In the genomic region with DNA sequence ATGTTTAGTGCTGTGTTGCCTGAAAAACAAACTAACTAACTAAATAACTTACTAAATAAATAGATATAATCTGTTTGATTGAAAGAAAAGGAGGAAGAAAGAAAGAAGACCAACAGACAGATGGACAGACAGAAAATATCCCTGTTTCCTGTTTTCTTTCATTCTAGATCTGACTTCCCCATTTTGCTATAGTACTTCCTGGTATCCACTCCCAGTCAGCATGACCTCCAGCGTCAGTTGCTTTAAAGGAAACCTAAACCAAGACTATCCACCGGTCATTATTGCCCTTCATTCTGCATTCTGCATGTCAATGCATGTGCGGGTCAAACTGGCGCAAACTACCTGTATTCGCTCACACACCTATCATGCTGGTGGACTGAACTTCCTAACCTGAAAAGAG, we compare ENCODE assay signal across 26 mouse cellular contexts. TPM values are rescaled to one million over a fixed set of nuclear protein-coding genes. Genes with fewer than 3 reads are reported as not detected.
DNase-seq lines count a peak whose midpoint lies in the region; ATAC-seq and TF ChIP-seq lines count a peak whose summit lies in the region.
"Had no signal": no experiment of that assay in that cellular context is flagged by ENCODE, and none has a peak within 500 bp of the region (broad histone marks: within the 10 kb centered on the region; RNA-seq: fewer than 3 reads in every experiment).

No protein-coding gene starts in this region.

- ATAC-seq in granulocyte monocyte progenitor cell, adult 5-6 weeks (replicated peaks; ENCODE audit: poor library complexity, severe bottlenecking) = peak; percentile 95
- peak; percentile 87 for ATAC-seq in megakaryocyte, adult 5-6 weeks (ENCODE audit: poor library complexity, severe bottlenecking)
- no peak for ATAC-seq in frontal cortex, adult (ENCODE audit: low TSS enrichment)
- ATAC-seq in midbrain, embryonic 13.5 days = no peak
- ATAC-seq: activated CD4-positive, CD25-positive, alpha-beta regulatory T cell, adult 4 months; CD4-positive, CD25-positive, alpha-beta regulatory T cell, adult 4 months; forebrain, embryonic 13.5 days; forebrain, embryonic 15.5 days; forebrain, postnatal 0 days; Patski had no signal

- WGBS in midbrain, embryonic 13.5 days = 91% methylated on average over 5 of the region's 5 CpGs

- no peaks in the 10 kb centered on the region for H3K36me3 ChIP-seq in midbrain, embryonic 13.5 days
- H3K36me3 ChIP-seq: embryonic facial prominence, embryonic 10.5 days; embryonic facial prominence, embryonic 12.5 days; forebrain, embryonic 15.5 days; G1E had no signal

- H3K4me2 ChIP-seq in midbrain, embryonic 13.5 days (replicated peaks) = no peak overlapping the region
- H3K4me2 ChIP-seq: embryonic facial prominence, embryonic 12.5 days; forebrain, embryonic 13.5 days; forebrain, embryonic 15.5 days had no signal

- no peak overlapping the region for H3K9ac ChIP-seq in midbrain, embryonic 13.5 days (replicated peaks)
- H3K9ac ChIP-seq: embryonic facial prominence, embryonic 12.5 days; forebrain, embryonic 13.5 days; forebrain, embryonic 15.5 days; forebrain, postnatal 0 days had no signal

- no peak for DNase-seq in cerebellum, adult 18-20 months
- DNase-seq in left cerebral cortex, postnatal 36 days (ENCODE audit: low spot score in 2 of 2) = no peak
- DNase-seq: adrenal gland, adult 8-10 months; adrenal gland, postnatal 14 days; adrenal gland, postnatal 36 days; B cell, adult 2 months; cerebellum, adult 11 months; cerebellum, adult 2 months; cerebellum, adult 9-11 months; cerebellum, postnatal 14 days; cerebellum, postnatal 36 days; forebrain, postnatal 0 days had no signal

- intact Hi-C loops in left cerebral cortex, postnatal 36 days (cut with DNase I) = no loop called here

- no peak for TF ChIP-seq CTCF in bone marrow macrophage, adult 2 months (IDR thresholded peaks at IDR 0.05; ENCODE audit: low read depth, low read length)

- no peaks in the 10 kb centered on the region for H3K9me3 ChIP-seq in midbrain, embryonic 13.5 days
- H3K9me3 ChIP-seq: embryonic facial prominence, embryonic 10.5 days; embryonic facial prominence, embryonic 12.5 days; forebrain, embryonic 13.5 days; forebrain, embryonic 15.5 days had no signal

- no peaks in the 10 kb centered on the region for H3K27me3 ChIP-seq in midbrain, embryonic 13.5 days
- H3K27me3 ChIP-seq: CH12.LX; embryonic facial prominence, embryonic 12.5 days; forebrain, embryonic 13.5 days; forebrain, embryonic 15.5 days had no signal

- no peak overlapping the region for H3K4me3 ChIP-seq in bone marrow macrophage, adult 2 months (ENCODE audit: insufficient read depth, low read length)
- no peak overlapping the region for H3K4me3 ChIP-seq in midbrain, embryonic 13.5 days (replicated peaks)
- H3K4me3 ChIP-seq: embryonic facial prominence, embryonic 10.5 days; embryonic facial prominence, embryonic 12.5 days; forebrain, embryonic 13.5 days; forebrain, embryonic 15.5 days had no signal

- peaks cover 7% of the 10 kb centered on the region for H3K4me1 ChIP-seq in bone marrow macrophage, adult 2 months (ENCODE audit: control insufficient read depth, insufficient read depth, low read length)
- H3K4me1 ChIP-seq in midbrain, embryonic 13.5 days (replicated peaks) = no peaks in the 10 kb centered on the region
- H3K4me1 ChIP-seq: embryonic facial prominence, embryonic 10.5 days; embryonic facial prominence, embryonic 12.5 days; forebrain, embryonic 13.5 days; forebrain, embryonic 15.5 days had no signal

- TF ChIP-seq POLR2A in bone marrow macrophage, adult 2 months (IDR thresholded peaks at IDR 0.05; ENCODE audit: borderline replicate concordance, low read depth, low read length) = no peak

- H3K27ac ChIP-seq in bone marrow macrophage, adult 2 months (ENCODE audit: insufficient read depth, low read depth, low read length) = peak overlapping the region; percentile 49
- H3K27ac ChIP-seq in midbrain, embryonic 13.5 days = no peak overlapping the region
- H3K27ac ChIP-seq: embryonic facial prominence, embryonic 10.5 days; embryonic facial prominence, embryonic 12.5 days; forebrain, embryonic 13.5 days; forebrain, embryonic 15.5 days had no signal

RNA-seq across cellular contexts. Expression of a gene that starts 12.1 kb away (rescaled TPM):
- polyA plus RNA-seq in bone marrow macrophage, adult 2 months (2012; ENCODE audit: insufficient read depth, insufficient read length, missing spikeins) = not detected in 2 replicates
- total RNA-seq in granulocyte monocyte progenitor cell, adult 5-6 weeks (2014; fragmentation: Nextera tagmentation) = not detected in 2 replicates
- not detected in 2 replicates for total RNA-seq in granulocyte monocyte progenitor cell, adult 5-6 weeks (2017)
- not detected in 2 replicates for total RNA-seq in megakaryocyte, adult 5-6 weeks (2015)
- total RNA-seq in megakaryocyte, adult 5-6 weeks (2017) = not detected in 2 replicates
- 25.4 and 28.2 TPM in 2 replicates for polyA plus RNA-seq in midbrain, embryonic 13.5 days (2015; fragmentation: Nextera tagmentation; extraction: Ambion mirVana)
- total RNA-seq in left cerebral cortex, postnatal 36 days (2021) = 10 to 100 TPM; 35.3 to 49.9 TPM
- total RNA-seq: CH12.LX had no signal
- polyA plus RNA-seq: CD4-positive, CD25-positive, alpha-beta regulatory T cell, adult 4 months; G1E had no signal

RNA-seq across cellular contexts. Expression of a gene that starts 60.0 kb away (rescaled TPM):
- polyA plus RNA-seq in bone marrow macrophage, adult 2 months (2012; ENCODE audit: insufficient read depth, insufficient read length, missing spikeins) = 16.0 and 20.6 TPM in 2 replicates
- total RNA-seq in granulocyte monocyte progenitor cell, adult 5-6 weeks (2014; fragmentation: Nextera tagmentation) = 21.4 and 27.0 TPM in 2 replicates
- total RNA-seq in granulocyte monocyte progenitor cell, adult 5-6 weeks (2017) = 14.1 and 18.5 TPM in 2 replicates
- 26.0 and 29.9 TPM in 2 replicates for total RNA-seq in megakaryocyte, adult 5-6 weeks (2015)
- total RNA-seq in megakaryocyte, adult 5-6 weeks (2017) = 17.6 and 24.4 TPM in 2 replicates
- polyA plus RNA-seq in midbrain, embryonic 13.5 days (2015; fragmentation: Nextera tagmentation; extraction: Ambion mirVana) = 4.8 and 5.7 TPM in 2 replicates
- 1 to 10 TPM; 4.5 to 5.4 TPM for total RNA-seq in left cerebral cortex, postnatal 36 days (2021)
- polyA plus RNA-seq: G1E had no signal

Comparison
In these comparisons a context has a peak if more than half of its experiments do, and no peak if none do; other contexts are left out.
1. ATAC-seq: peak in granulocyte monocyte progenitor cell, adult 5-6 weeks (single experiment) and megakaryocyte, adult 5-6 weeks (single experiment); none in frontal cortex, adult (single experiment) and midbrain, embryonic 13.5 days (single experiment).
2. RNA of a gene that starts 12.1 kb away (total RNA-seq): 35.3 to 49.9 TPM in left cerebral cortex, postnatal 36 days; not detected in granulocyte monocyte progenitor cell, adult 5-6 weeks and not detected in megakaryocyte, adult 5-6 weeks; every median in the first group is over 10 times any median in the second.